Mouse (Mus musculus): ENCODE results near the gene Nxnl1. TPM values are rescaled to one million over a fixed set of nuclear protein-coding genes. Genes with fewer than 3 reads are reported as not detected.
"Not testable (repeated sequence)": the region's sequence is repeated elsewhere in the genome, so short reads cannot be mapped to it uniquely, and the experiment has no call there.

Gene Nxnl1
- polyA plus RNA-seq, 1 experiment from 2014 or later, result 0.07 TPM

DNA sequence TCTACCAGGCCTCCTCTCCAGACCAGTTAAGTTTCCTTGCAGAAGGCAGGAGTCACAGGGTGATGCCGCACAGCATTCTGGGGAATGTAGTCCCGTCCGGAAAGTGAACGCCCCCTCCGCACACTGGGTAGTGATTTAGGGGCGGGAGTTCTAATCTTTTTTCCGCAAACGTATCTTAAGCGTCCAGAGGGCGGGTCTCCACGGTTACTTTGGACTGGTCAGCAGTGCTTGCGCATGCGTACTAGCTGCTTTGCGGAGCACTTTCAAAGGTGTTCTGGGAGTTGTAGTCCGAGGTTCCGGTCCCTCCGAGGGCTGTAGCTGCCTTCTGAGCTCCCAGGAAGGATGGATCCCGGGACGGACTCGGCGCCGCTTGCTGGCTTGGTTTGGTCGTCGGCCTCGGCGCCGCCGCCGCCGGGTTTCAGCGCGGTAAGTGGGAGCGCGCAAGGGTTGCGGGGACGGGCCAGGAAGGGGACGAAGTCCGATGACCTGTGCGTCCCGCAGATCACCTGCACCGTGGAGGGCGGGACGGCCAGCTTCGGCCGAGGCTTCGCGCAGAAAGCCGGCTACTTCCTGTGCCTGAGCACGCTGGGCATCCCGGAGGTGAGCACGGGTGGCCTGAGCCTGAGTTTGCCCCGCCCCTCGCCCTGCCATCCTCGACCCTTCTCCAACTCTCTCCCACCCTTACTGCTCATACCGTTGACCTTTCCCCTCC lies 23.6 kb downstream of the Nxnl1 start, which contains the start of gene Mvb12a:
Gene Mvb12a (plus strand): TSS at position 291 of the 712 bp plus-strand sequence.
- DNase-seq (ENCODE audit: low spot score) (peak; percentile 100), ATAC-seq (ENCODE audit: low read depth) (peak; percentile 97)
- Histone ChIP-seq H3K27ac (replicated peaks; ENCODE audit: low read depth, low read length) (no peak within 1 kb of the TSS; the same call in 1 of the 2 replicates), H3K9me3 (ENCODE audit: control insufficient read depth, low read length) (no peaks in the 10 kb centered on the region), H3K4me3 (ENCODE audit: low read depth, low read length) (peak within 1 kb of the TSS; percentile 93), H3K36me3 (ENCODE audit: control insufficient read depth, insufficient read depth, low read length) (peaks cover 25% of the 10 kb centered on the region), H3K4me1 (ENCODE audit: control insufficient read depth, insufficient read depth, low read length) (peaks cover 10% of the 10 kb centered on the region), H3K4me2 (ENCODE audit: low read depth, low read length) (peak within 1 kb of the TSS; percentile 82), H3K9ac (ENCODE audit: low read depth, low read length) (peak within 1 kb of the TSS; percentile 82), H3K27me3 (replicated peaks; ENCODE audit: control insufficient read depth, insufficient read depth, low read length) (no peaks in the 10 kb centered on the region)
- 0% methylated on average over 21 of the region's 55 CpGs for WGBS

- peak within 1 kb of the TSS; percentile 59 for H3K27ac ChIP-seq (replicated peaks; ENCODE audit: low read depth, low read length)
- H3K36me3 ChIP-seq (ENCODE audit: control insufficient read depth, insufficient read depth, low read length), result no peaks in the 10 kb centered on the region
- H3K27me3 ChIP-seq (replicated peaks; ENCODE audit: control insufficient read depth, insufficient read depth, low read length), result no peaks in the 10 kb centered on the region
- DNase-seq (ENCODE audit: low spot score), result peak; percentile 97
- no peaks in the 10 kb centered on the region for H3K9me3 ChIP-seq (ENCODE audit: control insufficient read depth, low read length)
- peak within 1 kb of the TSS; percentile 54 for H3K9ac ChIP-seq (ENCODE audit: low read depth, low read length)
- ATAC-seq (ENCODE audit: low read depth), result peak; percentile 89
- peak within 1 kb of the TSS; percentile 67 for H3K4me2 ChIP-seq (ENCODE audit: low read depth, low read length)
- H3K4me3 ChIP-seq (ENCODE audit: low read depth, low read length), result peak within 1 kb of the TSS; percentile 44
- peaks cover 7% of the 10 kb centered on the region; the same call in 1 of the 2 replicates for H3K4me1 ChIP-seq (ENCODE audit: control insufficient read depth, insufficient read depth, low read length)
- 3% methylated on average over 35 of the region's 37 CpGs for WGBS
Measured at GRCm38 (mm10) chr8:71537028-71537867, 29.2 kb downstream of the Nxnl1 start, which contains the start of gene Bst2. Gene Bst2 (minus strand): TSS chr8:71537456.

- Histone ChIP-seq H3K4me3 (ENCODE audit: low read depth, low read length) (no peak overlapping the region), H3K36me3 (ENCODE audit: control insufficient read depth, insufficient read depth, low read length) (no peaks in the 10 kb centered on the region), H3K9ac (ENCODE audit: low read depth, low read length) (no peak overlapping the region), H3K4me2 (ENCODE audit: low read depth, low read length) (no peak overlapping the region), H3K27ac (replicated peaks; ENCODE audit: low read depth, low read length) (no peak overlapping the region), H3K4me1 (ENCODE audit: control insufficient read depth, insufficient read depth, low read length) (peaks cover 8% of the 10 kb centered on the region; the same call in 1 of the 2 replicates), H3K27me3 (replicated peaks; ENCODE audit: control insufficient read depth, insufficient read depth, low read length) (no peaks in the 10 kb centered on the region), H3K9me3 (ENCODE audit: control insufficient read depth, low read length) (no peaks in the 10 kb centered on the region)
- ATAC-seq (ENCODE audit: low read depth) (no peak), DNase-seq (ENCODE audit: low spot score) (no peak)
- 60% methylated on average over 5 of the region's 5 CpGs for WGBS
Measured at GRCm38 (mm10) chr8:71535663-71536062, 30.7 kb downstream of the Nxnl1 start.

GRCm38 (mm10) chr8:71534263-71534810 lies 32.1 kb downstream of the Nxnl1 start:
- Histone ChIP-seq H3K27ac (replicated peaks; ENCODE audit: low read depth, low read length) (no peak overlapping the region), H3K27me3 (replicated peaks; ENCODE audit: control insufficient read depth, insufficient read depth, low read length) (no peaks in the 10 kb centered on the region), H3K9me3 (ENCODE audit: control insufficient read depth, low read length) (no peaks in the 10 kb centered on the region), H3K4me3 (ENCODE audit: low read depth, low read length) (no peak overlapping the region), H3K36me3 (ENCODE audit: control insufficient read depth, insufficient read depth, low read length) (no peaks in the 10 kb centered on the region), H3K9ac (ENCODE audit: low read depth, low read length) (no peak overlapping the region), H3K4me2 (ENCODE audit: low read depth, low read length) (no peak overlapping the region), H3K4me1 (ENCODE audit: control insufficient read depth, insufficient read depth, low read length) (peaks cover 11% of the 10 kb centered on the region; the same call in 1 of the 2 replicates)
- DNase-seq (ENCODE audit: low spot score) (no peak), ATAC-seq (ENCODE audit: low read depth) (no peak)
- 46% methylated on average over 3 of the region's 3 CpGs for WGBS

- H3K27ac ChIP-seq (replicated peaks; ENCODE audit: low read depth, low read length); H3K4me1 ChIP-seq (ENCODE audit: control insufficient read depth, insufficient read depth, low read length); H3K36me3 ChIP-seq (ENCODE audit: control insufficient read depth, insufficient read depth, low read length); H3K4me3 ChIP-seq (ENCODE audit: low read depth, low read length); H3K9me3 ChIP-seq (ENCODE audit: control insufficient read depth, low read length); H3K4me2 ChIP-seq (ENCODE audit: low read depth, low read length); ATAC-seq (ENCODE audit: low read depth): not testable (repeated sequence)
- H3K9ac ChIP-seq (ENCODE audit: low read depth, low read length), result 0 out of 2 replicates have a peak overlapping the region, but pooled peaks have one; percentile 8
- WGBS, result 52% methylated on average over 4 of the region's 12 CpGs
- H3K27me3 ChIP-seq (replicated peaks; ENCODE audit: control insufficient read depth, insufficient read depth, low read length), result peaks cover 12% of the 10 kb centered on the region
- DNase-seq (ENCODE audit: low spot score), result peak; percentile 44
Measured at GRCm38 (mm10) chr8:71530735-71531467, 35.5 kb downstream of the Nxnl1 start.

GRCm38 (mm10) chr8:71528362-71529073 lies 37.9 kb downstream of the Nxnl1 start:
- peak overlapping the region; percentile 52 for H3K27ac ChIP-seq (replicated peaks; ENCODE audit: low read depth, low read length)

GRCm38 (mm10) chr8:71527162-71527870 lies 39.1 kb downstream of the Nxnl1 start:
- WGBS, result 54% methylated on average over 3 of the region's 3 CpGs
- Histone ChIP-seq H3K36me3 (ENCODE audit: control insufficient read depth, insufficient read depth, low read length) (no peaks in the 10 kb centered on the region), H3K4me2 (ENCODE audit: low read depth, low read length) (no peak overlapping the region), H3K27me3 (replicated peaks; ENCODE audit: control insufficient read depth, insufficient read depth, low read length) (peaks cover 27% of the 10 kb centered on the region), H3K4me3 (ENCODE audit: low read depth, low read length) (no peak overlapping the region), H3K9ac (ENCODE audit: low read depth, low read length) (no peak overlapping the region), H3K27ac (replicated peaks; ENCODE audit: low read depth, low read length) (peak overlapping the region; percentile 52), H3K4me1 (ENCODE audit: control insufficient read depth, insufficient read depth, low read length) (peaks cover 7% of the 10 kb centered on the region), H3K9me3 (ENCODE audit: control insufficient read depth, low read length) (no peaks in the 10 kb centered on the region)
- DNase-seq (ENCODE audit: low spot score) (peak; percentile 41), ATAC-seq (ENCODE audit: low read depth) (no peak)

More at GRCm38 (mm10) chr8:71528362-71529073, 37.9 kb downstream of the Nxnl1 start:
- DNase-seq (ENCODE audit: low spot score) (no peak), ATAC-seq (ENCODE audit: low read depth) (no peak)
- no peak overlapping the region for H3K9ac ChIP-seq (ENCODE audit: low read depth, low read length)
- H3K4me2 ChIP-seq (ENCODE audit: low read depth, low read length), result no peak overlapping the region
- no peaks in the 10 kb centered on the region for H3K9me3 ChIP-seq (ENCODE audit: control insufficient read depth, low read length)
- WGBS, result 75% methylated on average over 11 of the region's 11 CpGs
- H3K4me1 ChIP-seq (ENCODE audit: control insufficient read depth, insufficient read depth, low read length), result peaks cover 7% of the 10 kb centered on the region
- H3K36me3 ChIP-seq (ENCODE audit: control insufficient read depth, insufficient read depth, low read length), result no peaks in the 10 kb centered on the region
- H3K27me3 ChIP-seq (replicated peaks; ENCODE audit: control insufficient read depth, insufficient read depth, low read length), result peaks cover 27% of the 10 kb centered on the region
- H3K4me3 ChIP-seq (ENCODE audit: low read depth, low read length), result no peak overlapping the region
